Mouse (Mus musculus) intestine, embryonic 16.5 days (tissue): ENCODE measurements around the gene 9030025P20Rik. TPM values are rescaled to one million over a fixed set of nuclear protein-coding genes. Genes with fewer than 3 reads are reported as not detected.
"Not testable (repeated sequence)": the region's sequence is repeated elsewhere in the genome, so short reads cannot be mapped to it uniquely, and the experiment has no call there.

Experiments used
- ATAC-seq: fragments of 200-750 bp; cut with Nextera tagmentation; 2 replicates; pipeline ENCODE4 v1.8.0; 2017; ENCODE audit warnings: moderate TSS enrichment, moderate library complexity
- H3K27ac ChIP-seq: fragments of 300-500 bp; sonication (generic); 2 replicates; pipeline ENCODE4 v1.5.1; 2014; ENCODE audit warnings: mild to moderate bottlenecking, low read length
- H3K27me3 ChIP-seq: fragments of 300-500 bp; sonication (generic); replicated peaks from 2 replicates; pipeline ENCODE4 v1.6.1; 2014; ENCODE audit warnings: low read length, control low read depth, mixed read lengths; ENCODE audit not compliant: control insufficient read depth, insufficient read depth
- H3K36me3 ChIP-seq: fragments of 300-500 bp; sonication (generic); 2 replicates; pipeline ENCODE4 v1.6.1; 2014; ENCODE audit warnings: low read length, control low read depth; ENCODE audit not compliant: control insufficient read depth, insufficient read depth
- H3K4me1 ChIP-seq: fragments of 300-500 bp; sonication (generic); 2 replicates; pipeline ENCODE4 v1.6.1; 2014; ENCODE audit warnings: low read length, control low read depth, mixed read lengths; ENCODE audit not compliant: control insufficient read depth, insufficient read depth
- H3K4me2 ChIP-seq: fragments of 300-500 bp; sonication (generic); 2 replicates; pipeline ENCODE4 v1.6.1; 2014; ENCODE audit warnings: low read depth, low read length, control low read depth
- H3K4me3 ChIP-seq: fragments of 300-500 bp; sonication (generic); 2 replicates; pipeline ENCODE4 v1.5.1; 2014; ENCODE audit warnings: mild to moderate bottlenecking, low read length
- H3K9ac ChIP-seq: fragments of 300-500 bp; sonication (generic); 2 replicates; pipeline ENCODE4 v1.6.1; 2014; ENCODE audit warnings: low read depth, low read length
- H3K9me3 ChIP-seq: fragments of 300-500 bp; sonication (generic); 2 replicates; pipeline ENCODE4 v1.6.1; 2016; ENCODE audit warnings: low read length, control low read depth; ENCODE audit not compliant: control insufficient read depth
- WGBS: fragments of 180-500 bp; shearing (Covaris S2); extraction: QIAGEN DNeasy Blood & Tissue Kit; methylation state at CpG from one replicate; pipeline ENCODE4 v1.1.7; 2014; 5-methylcytosine and 5-hydroxymethylcytosine counted together
- polyA plus RNA-seq: library from polyadenylated mRNA; unstranded; fragments of >200 nt; fragmentation: Nextera tagmentation; extraction: Ambion mirVana; gene quantifications from 2 replicates; pipeline ENCODE4 v1.2.1, GENCODE M21; 2015

Gene 9030025P20Rik
- polyA plus RNA-seq, 1 experiment from 2014 or later, result 8.2 TPM

GRCm38 (mm10) chr17:14977718-14978361, 428 bp upstream of the 9030025P20Rik start:
- H3K9ac ChIP-seq, H3K4me3 ChIP-seq, H3K9me3 ChIP-seq, H3K27me3 ChIP-seq, H3K27ac ChIP-seq, H3K36me3 ChIP-seq, H3K4me1 ChIP-seq, H3K4me2 ChIP-seq: not testable (repeated sequence)
- WGBS, result 2% methylated on average over 4 of the region's 7 CpGs
- ATAC-seq, result peak; percentile 26; the same call in 1 of the 2 replicates

GRCm38 (mm10) chr17:14990116-14990702, 11.9 kb downstream of the 9030025P20Rik start:
- H3K27ac ChIP-seq, ATAC-seq, H3K9me3 ChIP-seq, H3K4me1 ChIP-seq, H3K4me3 ChIP-seq, H3K36me3 ChIP-seq, H3K27me3 ChIP-seq, H3K9ac ChIP-seq, H3K4me2 ChIP-seq: not testable (repeated sequence)
- 87% methylated on average over 4 of the region's 5 CpGs for WGBS

GRCm38 (mm10) chr17:14992522-14993138, 14.4 kb downstream of the 9030025P20Rik start:
- not testable (repeated sequence) for H3K36me3 ChIP-seq, H3K9me3 ChIP-seq, H3K4me1 ChIP-seq, H3K4me3 ChIP-seq, H3K4me2 ChIP-seq, H3K27me3 ChIP-seq, H3K9ac ChIP-seq, H3K27ac ChIP-seq
- ATAC-seq, result peak; percentile 89
- WGBS, result no CpG with 5 or more reads among the region's 98 CpGs

- not testable (repeated sequence) for H3K36me3 ChIP-seq, H3K4me2 ChIP-seq, H3K27ac ChIP-seq, H3K27me3 ChIP-seq, H3K4me3 ChIP-seq, H3K4me1 ChIP-seq, H3K9ac ChIP-seq, H3K9me3 ChIP-seq
- ATAC-seq, result peak; percentile 78
- no CpG with 5 or more reads among the region's 47 CpGs for WGBS
Measured at GRCm38 (mm10) chr17:14993139-14993832, 15.0 kb downstream of the 9030025P20Rik start.

GRCm38 (mm10) chr17:14994140-14994539, 15.9 kb downstream of the 9030025P20Rik start:
- H3K36me3 ChIP-seq, H3K4me1 ChIP-seq, H3K27me3 ChIP-seq, ATAC-seq, H3K9me3 ChIP-seq, H3K4me3 ChIP-seq, H3K27ac ChIP-seq, H3K9ac ChIP-seq, H3K4me2 ChIP-seq: not testable (repeated sequence)
- no CpG with 5 or more reads among the region's 5 CpGs for WGBS

- not testable (repeated sequence) for H3K27me3 ChIP-seq, H3K9ac ChIP-seq, H3K4me3 ChIP-seq, H3K4me2 ChIP-seq, H3K4me1 ChIP-seq, H3K9me3 ChIP-seq, H3K36me3 ChIP-seq, ATAC-seq, H3K27ac ChIP-seq
- no CpG with 5 or more reads among the region's 4 CpGs for WGBS
Measured at GRCm38 (mm10) chr17:15000047-15000446, 21.8 kb downstream of the 9030025P20Rik start.

GRCm38 (mm10) chr17:15009088-15009487, 30.8 kb downstream of the 9030025P20Rik start:
- H3K9me3 ChIP-seq, H3K36me3 ChIP-seq, H3K4me3 ChIP-seq, H3K9ac ChIP-seq, H3K27me3 ChIP-seq, H3K27ac ChIP-seq, H3K4me1 ChIP-seq, H3K4me2 ChIP-seq: not testable (repeated sequence)
- 0 out of 2 replicates have a peak, but pooled peaks have one; percentile 43 for ATAC-seq
- no CpG with 5 or more reads among the region's 3 CpGs for WGBS

GRCm38 (mm10) chr17:15009706-15010413, 31.6 kb downstream of the 9030025P20Rik start, which contains the start of gene Gm3435:
Gene Gm3435, plus strand, starts transcription at chr17:15010176.
- not testable (repeated sequence) for H3K9me3 ChIP-seq, H3K9ac ChIP-seq, H3K4me2 ChIP-seq, H3K4me1 ChIP-seq, H3K36me3 ChIP-seq, H3K27me3 ChIP-seq, H3K27ac ChIP-seq, H3K4me3 ChIP-seq
- WGBS, result no CpG with 5 or more reads among the region's 60 CpGs
- peak; percentile 98 for ATAC-seq
